Mouse (Mus musculus) C2C12 (cell line): Measurements from ENCODE around the gene Abhd16a.

Source experiments
- CEBPB ChIP-seq: IDR thresholded peaks from one replicate; pipeline ENCODE4 v1.6.1; 2011; ENCODE audit warnings: low read depth, mild to moderate bottlenecking, control low read depth, moderate library complexity
- CTCF ChIP-seq: IDR thresholded peaks from one replicate; pipeline ENCODE4 v1.5.1; 2011; ENCODE audit not compliant: control insufficient read depth, insufficient read depth, insufficient read length
- MAX ChIP-seq: IDR thresholded peaks from one replicate; pipeline ENCODE4 v1.6.1; 2011; ENCODE audit warnings: mild to moderate bottlenecking, control low read depth
- MYOG ChIP-seq: IDR thresholded peaks from one replicate; pipeline ENCODE4 v1.6.1; 2011; ENCODE audit not compliant: control insufficient read depth, insufficient read length; ENCODE audit errors: extremely low read depth

GRCm38 (mm10) chr17:35146139-35146538, 57.1 kb downstream of the Abhd16a start:
- TF ChIP-seq CTCF = no peak
- no peak for TF ChIP-seq MYOG
- no peak for TF ChIP-seq MAX
- TF ChIP-seq CEBPB = no peak
